Mouse (Mus musculus): ENCODE measurements around the gene Nrgn. TPM values are rescaled to one million over a fixed set of nuclear protein-coding genes. Genes with fewer than 3 reads are reported as not detected.

Gene Nrgn
- total RNA-seq (2021) = under 1 TPM; 0.72 to 0.79 TPM
- long read RNA-seq, experiment 1, partial matches to known transcripts = 0 of 1 reads
- long read RNA-seq, experiment 1, other reads (novel, unspliced or antisense) = 1 of 1 reads
- long read RNA-seq, experiment 2, partial matches to known transcripts = 0 of 3 reads
- long read RNA-seq, experiment 2, other reads (novel, unspliced or antisense) = 3 of 3 reads

- peak; percentile 70 for DNase-seq
Observed at GRCm38 (mm10) chr9:37552536-37553293, at the start of gene Nrgn. Nrgn (minus strand) TSS chr9:37552904.

DNA sequence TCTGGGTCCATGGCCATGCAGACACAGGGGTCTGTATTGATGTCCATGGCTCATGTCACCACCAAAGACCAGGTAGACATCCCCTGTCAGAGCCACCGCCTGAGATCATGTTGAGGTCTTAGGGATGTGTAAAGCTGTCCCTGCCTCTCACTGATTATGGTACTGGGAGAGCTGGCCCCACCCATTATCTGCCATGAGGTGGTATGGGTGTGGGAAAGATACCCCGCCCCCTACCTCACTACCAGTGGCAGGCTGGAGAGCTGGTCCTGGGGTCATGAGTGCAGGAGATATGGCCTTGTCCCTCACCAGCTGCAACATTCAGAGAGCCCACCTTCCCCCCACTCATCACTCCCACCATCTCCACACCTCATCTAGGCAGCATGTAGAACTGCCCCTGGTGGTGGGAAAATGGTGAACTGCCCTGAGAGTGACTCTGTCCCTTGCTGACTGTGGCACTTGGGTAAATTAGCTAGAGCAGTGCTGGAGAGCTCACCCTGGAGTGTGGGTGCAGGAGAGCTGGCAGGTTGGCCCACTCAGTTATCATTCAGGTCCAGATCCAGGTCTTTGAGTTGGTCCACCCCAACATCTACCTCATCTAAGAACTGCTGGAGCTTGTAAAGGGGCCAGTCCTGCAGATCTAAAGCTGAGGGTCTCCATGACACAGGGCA, 48.0 kb upstream of the Nrgn start:
- no peak for DNase-seq

DNA sequence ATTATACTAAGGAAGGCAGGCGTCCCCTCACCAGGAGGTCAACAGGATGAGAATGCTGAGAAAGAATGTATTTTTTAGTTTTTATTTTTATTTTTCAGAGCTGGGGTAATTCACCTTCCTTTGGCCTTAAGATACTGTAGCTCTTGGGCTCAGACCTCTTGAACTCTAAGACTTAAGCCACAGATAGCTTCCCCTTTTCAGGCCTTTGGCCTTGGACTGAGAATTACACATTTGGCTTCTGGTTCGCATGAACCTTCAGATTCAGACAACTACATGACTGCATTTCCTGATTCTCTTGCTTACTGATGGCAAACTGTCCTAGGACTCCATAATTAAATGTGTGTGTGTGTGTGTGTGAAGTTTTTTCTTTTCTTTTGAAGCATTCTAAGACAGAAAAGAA, 45.9 kb upstream of the Nrgn start:
- no peak for DNase-seq

DNA sequence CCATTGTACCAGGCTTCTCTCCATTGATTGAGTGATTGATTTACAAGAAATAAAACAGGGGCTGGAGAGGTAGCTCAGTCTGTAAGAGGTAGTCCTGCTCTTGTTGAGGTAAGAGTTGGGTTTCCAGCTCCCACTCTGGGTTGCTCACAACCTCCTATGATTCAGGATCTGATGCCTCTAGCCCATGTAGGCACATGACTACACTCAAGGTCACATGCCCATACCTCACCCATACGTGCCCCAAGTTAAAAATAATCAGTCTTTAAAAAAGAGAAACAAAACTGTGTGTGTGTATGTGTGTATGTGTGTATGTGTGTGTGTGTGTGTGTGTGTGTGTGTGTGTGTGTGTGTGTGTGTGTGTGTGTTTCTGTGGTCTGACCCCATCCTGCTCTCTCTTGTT, 42.9 kb upstream of the Nrgn start:
- DNase-seq = no peak

DNA sequence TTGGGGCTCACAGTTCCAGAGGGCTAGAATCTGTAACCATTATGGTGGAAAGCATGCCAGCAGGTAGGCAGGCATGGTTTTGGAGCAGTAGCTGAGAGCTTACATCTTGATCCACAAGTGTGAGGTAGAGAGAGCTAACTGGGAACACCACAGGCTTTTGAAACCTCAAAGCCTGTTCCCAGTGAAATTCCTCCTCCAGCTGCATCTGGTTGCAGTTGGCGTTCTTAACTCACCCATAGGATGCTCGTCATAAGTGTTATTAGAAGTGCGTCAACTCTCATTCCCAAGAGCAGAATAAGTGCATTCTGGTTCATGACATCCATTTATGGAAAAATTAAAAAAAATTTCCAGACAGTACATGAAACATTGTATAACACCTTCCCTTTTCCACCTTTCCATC, 41.0 kb upstream of the Nrgn start:
- DNase-seq = no peak

- no peak for DNase-seq
Observed at GRCm38 (mm10) chr9:37592633-37593032, 39.9 kb upstream of the Nrgn start.

DNA sequence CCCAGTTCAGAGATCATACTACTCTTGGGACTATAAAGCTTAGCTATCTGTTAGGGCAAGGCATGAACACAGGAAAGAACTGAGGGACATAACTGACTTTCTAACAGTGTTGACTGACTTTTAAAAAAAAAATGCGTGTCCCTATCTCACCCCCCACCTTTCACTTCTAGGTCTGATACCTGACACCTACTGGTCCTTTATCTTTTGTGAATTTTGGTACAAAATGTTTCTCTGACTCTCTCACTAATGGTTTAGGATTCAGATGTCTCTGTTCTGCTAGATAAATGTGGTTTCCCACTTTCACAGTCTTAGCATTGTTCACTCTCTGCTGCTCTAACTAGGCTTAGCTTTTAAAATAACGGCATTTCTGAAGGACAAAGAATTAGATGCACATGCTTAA, 39.3 kb upstream of the Nrgn start:
- no peak for DNase-seq

DNA sequence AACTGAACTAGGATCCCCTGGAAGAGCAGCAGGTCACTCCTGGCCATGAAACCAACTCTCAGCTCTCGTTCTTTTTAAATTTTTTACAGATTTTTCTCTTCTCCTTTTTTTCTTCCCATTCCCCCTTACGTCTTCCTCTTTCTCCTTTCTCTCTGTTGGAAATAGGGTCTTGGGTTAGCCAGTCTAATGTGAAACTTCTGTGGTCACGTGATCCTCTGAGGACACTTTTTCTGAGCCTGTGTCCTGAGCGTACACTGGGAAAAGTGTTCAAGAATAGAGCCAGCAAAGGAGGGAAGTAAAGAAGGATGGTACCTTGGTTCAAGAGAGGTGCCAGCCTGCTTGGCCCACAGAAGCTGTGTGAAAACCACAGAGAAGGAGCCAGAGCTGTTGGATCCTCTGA, 37.7 kb upstream of the Nrgn start:
- DNase-seq = no peak

DNA sequence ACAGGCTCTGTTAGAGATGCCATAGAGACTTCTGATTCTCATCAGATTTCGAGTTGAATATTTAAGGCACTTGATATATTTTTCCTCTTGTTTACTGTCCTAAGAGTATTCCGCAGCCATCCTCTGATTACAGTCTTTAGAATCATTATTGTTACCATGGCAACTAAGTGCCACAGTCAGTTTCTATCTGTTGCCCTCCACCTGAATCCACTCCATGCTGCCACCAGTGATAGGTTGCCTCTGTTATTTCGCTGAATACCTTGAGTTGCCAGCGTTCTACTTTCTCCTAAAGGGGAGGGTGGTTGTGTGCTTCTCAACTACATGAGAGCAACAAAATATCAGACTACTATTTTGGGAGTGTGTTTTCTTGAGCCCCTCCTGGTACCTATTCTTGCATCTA, 34.0 kb upstream of the Nrgn start:
- DNase-seq = no peak

DNA sequence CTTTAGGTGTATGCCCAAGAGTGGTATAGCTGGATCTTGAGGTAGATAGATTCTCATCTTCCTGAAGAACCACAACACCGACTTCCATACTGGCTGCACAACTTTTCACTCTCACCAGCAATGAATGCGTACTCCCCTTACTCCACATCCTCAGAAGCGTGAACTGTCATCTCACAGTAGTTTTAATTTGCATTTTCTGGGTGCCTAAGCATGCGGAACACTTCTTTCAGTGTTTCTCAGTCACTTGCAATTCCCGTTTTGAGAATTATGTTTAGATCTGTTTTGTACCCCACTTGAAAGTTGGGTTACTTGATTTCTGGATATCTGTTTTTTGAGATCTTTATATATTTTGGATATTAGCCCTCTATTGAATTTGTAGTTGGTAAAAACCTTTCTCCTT, 30.9 kb upstream of the Nrgn start:
- DNase-seq = no peak

DNA sequence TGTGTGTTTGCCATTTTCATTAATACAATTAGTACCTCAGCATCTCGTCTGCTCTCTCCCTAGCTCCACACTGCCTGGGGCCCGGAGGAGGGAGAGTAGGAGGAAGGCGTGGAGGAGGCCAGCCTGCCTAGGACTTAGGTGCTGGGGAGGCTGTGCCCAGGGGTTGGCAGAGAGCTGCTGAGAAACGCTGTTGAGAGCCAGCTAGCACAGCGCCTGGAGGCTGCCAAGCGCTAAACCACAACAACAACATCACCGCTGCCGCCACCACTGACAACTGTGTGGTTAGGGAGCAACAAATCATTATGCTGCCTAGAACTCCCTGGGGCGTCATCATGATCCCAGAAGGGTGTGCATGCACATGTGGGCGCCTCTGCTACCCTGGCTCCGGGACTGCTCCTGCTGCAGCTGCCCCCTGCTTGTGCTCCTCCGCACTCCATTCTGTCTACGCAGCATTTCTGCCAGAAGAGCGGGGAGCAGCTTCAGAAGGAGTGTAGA, 23.8 kb upstream of the Nrgn start:
- no peak for DNase-seq

DNA sequence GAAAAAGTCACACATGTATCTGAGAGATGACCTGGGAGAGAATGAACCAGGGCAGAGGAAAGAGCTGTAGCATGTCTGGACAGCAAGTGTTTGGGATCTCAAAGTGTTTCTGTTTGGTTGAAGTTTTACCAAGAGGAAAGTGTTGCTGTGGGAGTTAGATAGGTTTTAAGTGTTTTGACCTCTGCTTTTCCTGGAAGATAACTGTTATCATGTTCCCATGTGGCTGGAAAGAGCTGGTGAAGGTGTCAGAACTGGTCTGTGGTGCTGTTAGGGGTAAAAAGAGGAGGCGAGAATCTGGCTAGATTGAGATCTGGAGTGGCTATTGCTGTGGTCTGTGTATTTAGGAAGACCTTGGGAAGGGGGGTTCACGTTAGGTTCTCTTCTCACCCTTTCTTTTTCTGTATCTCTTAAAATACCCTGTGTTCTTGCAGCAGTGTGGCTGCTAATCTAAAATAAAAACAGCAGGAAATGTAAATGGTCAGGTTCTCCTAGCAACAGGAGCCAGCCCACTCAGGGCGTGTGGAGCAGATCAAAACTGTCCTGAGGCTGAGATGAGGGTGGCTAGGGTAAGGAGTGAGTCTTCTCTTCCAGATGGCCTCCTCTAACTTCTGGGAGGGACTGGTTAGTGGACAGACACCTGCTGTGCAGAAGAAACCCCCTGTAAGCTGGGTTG, 19.6 kb upstream of the Nrgn start:
- DNase-seq = no peak

GRCm38 (mm10) chr9:37569231-37569835, 16.6 kb upstream of the Nrgn start:
- DNase-seq = no peak

- no peak for DNase-seq
Observed at GRCm38 (mm10) chr9:37568605-37569214, 16.0 kb upstream of the Nrgn start.

DNA sequence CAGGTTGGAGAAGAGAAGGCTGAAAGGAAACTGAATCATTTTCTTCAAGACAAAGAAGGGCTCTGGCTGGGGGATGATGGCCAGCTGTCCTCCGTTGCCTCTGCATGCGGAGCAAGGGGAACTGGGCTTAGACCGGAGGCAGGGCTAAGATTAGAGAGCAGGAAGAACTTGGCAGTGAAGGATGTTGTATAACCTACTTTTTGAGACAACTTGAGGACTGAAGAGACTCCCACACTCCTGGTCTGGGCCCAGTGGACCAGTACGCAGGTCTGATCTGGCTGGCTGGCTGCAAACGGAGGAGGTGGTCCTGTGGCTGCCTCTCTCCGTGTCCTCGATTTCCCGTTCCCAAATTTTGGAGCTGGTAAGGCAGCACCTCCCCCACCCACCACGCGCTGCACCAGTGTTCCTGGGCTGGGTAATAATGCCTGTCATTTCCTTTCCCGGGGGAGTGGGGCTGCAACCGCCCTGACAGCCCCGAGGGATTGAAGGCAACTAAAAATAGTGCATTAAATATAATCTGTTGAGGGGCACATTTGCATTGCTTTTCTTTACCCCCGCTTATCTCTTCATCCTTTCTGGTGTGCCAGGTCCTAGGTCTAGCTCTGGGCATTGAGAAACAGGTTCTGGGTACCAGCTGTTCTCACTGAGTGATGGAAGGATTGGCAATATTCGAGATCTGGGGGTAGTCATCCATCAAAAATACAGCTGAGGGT, 15.3 kb upstream of the Nrgn start:
- no peak for DNase-seq

DNA sequence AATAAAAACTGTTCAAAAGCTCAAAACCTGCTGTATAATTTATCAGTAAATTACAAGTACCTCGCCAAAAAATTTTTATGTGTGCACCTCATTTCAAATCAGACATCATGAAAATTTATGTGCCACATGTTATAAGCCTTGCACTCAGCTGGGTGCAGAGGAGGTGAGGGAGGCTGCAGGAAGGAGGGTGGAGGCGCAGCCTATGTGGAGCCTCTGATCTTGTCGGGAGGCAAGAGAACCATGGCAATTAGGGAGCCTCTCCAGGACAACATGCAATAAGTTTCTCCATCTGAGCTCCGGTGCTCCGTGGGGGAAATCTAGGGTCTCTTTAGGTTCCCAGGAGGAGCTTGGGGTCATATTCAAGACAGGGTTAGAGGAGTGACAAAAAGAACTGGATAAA, 14.8 kb upstream of the Nrgn start:
- DNase-seq = no peak

DNA sequence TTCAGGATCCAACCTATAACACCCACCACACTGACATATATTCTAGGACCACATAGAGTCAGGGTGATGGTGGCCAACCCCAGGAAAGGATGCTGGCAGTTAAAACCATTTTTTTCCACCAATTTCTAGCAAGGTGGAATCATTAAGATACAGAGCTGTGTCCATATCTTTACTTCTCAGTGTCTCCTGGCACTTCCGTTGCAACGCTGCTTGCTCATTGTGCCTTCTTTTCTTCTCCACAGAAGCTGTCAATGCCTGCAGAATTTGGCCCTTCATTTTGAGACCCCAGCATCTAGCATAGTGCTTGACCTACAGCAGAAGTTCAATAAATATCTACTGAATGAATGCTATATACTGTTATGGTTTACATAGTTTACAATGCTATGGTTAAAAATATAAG, 14.3 kb upstream of the Nrgn start:
- no peak for DNase-seq

GRCm38 (mm10) chr9:37563805-37564204, 11.1 kb upstream of the Nrgn start:
- no peak for DNase-seq

DNA sequence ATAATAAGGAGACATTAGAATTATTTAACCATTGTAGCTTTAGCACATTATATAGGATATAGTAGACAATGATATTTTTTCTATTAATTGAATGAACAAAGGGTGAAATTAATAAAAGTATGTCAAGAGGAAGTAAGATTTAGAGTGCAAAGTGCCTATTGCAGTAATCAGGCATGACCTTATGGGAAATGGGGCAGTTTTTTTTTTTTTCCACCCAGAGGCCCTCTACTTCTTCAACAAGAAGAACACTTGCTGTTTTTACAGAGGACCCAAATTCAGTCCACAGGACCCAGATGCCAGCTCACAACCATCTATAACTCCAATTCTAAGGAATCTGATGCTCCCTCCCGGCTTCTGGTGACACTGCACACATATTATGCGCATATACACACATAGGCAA, 7.9 kb upstream of the Nrgn start:
- DNase-seq = no peak

- no peak for DNase-seq
Observed at GRCm38 (mm10) chr9:37556366-37556765, 3.7 kb upstream of the Nrgn start.

Data from gastrocnemius, postnatal 25 days (tissue).